Mouse (Mus musculus): ENCODE data around the gene Rdh11. TPM values are rescaled to one million over a fixed set of nuclear protein-coding genes. Genes with fewer than 3 reads are reported as not detected.

Rdh11 gene
- polyA plus RNA-seq, 1 experiment, result 15.5 TPM

DNA sequence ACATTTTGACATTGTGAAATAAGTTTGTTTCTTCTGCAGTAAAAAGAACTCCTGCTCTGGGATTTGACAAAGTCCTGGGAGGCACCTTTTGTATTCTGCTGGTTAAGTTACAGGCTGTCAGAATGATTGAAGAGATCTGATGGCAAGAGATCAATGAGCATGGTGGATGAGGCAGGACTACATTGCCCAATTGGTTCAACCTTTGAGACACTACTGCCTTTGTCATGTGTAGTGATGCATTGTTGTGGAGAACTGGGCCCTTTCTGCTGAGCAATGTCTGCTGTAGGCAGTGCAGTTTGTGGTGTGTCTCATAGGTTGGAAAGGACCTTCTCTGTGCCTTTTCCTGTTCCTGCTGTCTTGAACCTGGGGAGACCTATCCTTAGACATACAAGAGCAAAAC is 50.7 kb downstream of the Rdh11 start:
- DNase-seq (ENCODE audit: low read depth, low spot score), result no peak

DNA sequence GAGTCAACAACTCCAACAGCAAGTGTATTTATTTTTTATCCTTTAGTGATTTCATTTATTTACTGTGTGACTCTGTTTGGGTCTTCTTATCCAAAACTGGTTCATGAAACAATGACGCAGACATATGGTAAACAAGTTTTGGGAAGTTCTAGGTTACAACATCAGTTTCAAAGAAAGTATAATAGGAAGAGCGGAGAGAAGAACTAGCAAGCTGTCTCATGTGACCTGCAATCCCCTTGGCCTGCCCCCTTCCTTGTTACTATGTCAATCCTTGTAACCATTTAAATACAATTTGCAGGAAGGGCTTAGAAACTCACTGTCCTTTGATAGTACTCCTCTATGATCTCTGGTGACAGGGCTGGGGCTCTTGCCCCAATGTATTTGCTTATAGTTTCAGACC is 51.3 kb downstream of the Rdh11 start:
- no peak for DNase-seq (ENCODE audit: low read depth, low spot score)
- WGBS, result 82% methylated on average over 2 of the region's 2 CpGs

DNA sequence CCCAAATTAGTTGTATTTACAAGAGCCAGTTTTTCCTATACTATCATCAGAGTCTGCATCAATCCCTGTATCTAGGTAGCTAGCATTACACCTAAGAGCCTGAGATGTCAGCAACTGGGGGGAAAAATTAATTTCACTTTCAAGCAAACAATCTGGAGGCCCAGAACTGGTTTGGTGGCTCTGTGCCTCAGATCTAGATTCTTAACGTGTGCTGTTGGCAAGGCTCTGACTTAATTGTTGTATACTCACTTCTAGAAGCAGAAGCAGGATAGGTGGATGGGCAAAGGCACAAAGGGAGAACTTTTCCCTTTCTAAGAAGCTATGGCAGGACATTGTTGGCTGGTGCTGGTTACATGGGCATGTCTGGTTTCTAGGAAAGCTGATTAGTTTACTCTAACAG is 52.7 kb downstream of the Rdh11 start:
- 20% methylated on average over 1 of the region's 1 CpGs for WGBS
- DNase-seq (ENCODE audit: low read depth, low spot score), result no peak

- no peak for DNase-seq (ENCODE audit: low read depth, low spot score)
These were observed 53.1 kb downstream of the Rdh11 start for GRCm38 (mm10) chr12:79138999-79139398.

DNA sequence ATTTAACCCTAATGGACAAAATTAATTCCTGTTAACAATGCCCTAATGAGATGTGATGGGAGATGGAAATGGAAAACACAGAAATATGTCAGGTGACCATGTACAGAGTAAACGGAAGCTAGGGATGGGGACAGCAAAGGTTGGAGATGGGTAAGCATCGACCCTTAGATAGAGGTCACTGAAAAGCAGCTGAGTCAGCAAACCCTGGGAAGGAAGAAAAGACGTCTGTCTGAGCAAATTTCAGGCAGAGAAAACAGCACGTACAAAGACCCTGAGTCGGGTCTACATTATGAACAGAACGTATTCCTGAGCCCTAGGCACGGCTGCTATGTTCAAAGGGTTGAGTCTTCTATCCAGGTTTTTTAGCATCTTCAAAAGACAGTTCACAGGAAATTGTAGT is 55.1 kb downstream of the Rdh11 start:
- DNase-seq (ENCODE audit: low read depth, low spot score), result no peak
- WGBS, result 79% methylated on average over 7 of the region's 7 CpGs

DNA sequence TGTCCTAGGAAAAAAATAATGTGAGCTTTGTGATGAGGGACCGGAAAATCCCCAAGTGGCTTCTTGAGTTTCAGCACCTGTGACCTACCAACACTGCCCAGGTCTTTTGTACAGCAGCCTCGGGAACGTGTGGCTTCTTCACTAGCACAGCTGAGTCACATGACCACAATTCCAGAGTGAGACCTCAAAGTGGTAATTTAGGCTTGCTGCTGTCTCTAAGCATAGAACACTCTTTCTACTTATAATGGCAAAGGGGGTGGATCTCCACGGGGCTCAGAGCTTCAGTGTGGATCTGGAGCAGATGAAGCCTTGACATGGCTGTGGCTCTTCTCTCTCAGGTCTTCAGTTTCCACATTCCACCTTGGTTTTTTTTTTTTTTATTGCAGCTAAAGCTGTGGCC is 57.0 kb downstream of the Rdh11 start:
- 42% methylated on average over 4 of the region's 4 CpGs for WGBS
- no peak for DNase-seq (ENCODE audit: low read depth, low spot score)

DNA sequence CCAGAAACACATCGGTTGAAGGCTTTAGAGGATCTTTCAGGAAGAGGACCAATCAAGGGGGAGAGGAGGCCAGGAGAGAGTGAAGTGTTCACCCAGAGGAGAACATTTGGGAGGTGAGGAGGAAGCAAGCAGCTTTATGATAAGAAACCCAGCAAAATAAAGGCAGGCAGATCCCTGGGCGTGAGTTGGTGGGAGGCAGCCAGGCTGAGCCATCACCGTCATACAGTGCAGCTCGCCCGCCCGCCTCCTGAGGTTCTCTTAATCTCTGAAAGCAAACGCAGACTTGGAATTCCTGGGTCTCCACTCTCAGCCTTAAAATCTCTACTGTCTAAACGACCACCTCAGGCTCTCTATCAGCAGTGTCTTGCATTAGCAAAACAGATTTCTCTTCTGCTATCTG is 57.4 kb downstream of the Rdh11 start:
- 70% methylated on average over 8 of the region's 8 CpGs for WGBS
- no peak for DNase-seq (ENCODE audit: low read depth, low spot score)

- DNase-seq (ENCODE audit: low read depth, low spot score), result no peak
- 49% methylated on average over 5 of the region's 5 CpGs for WGBS
These were observed 60.2 kb downstream of the Rdh11 start for GRCm38 (mm10) chr12:79131706-79132460.

- no peak for DNase-seq (ENCODE audit: low read depth, low spot score)
- WGBS, result 7% methylated on average over 22 of the region's 22 CpGs
These were observed 60.9 kb downstream of the Rdh11 start for GRCm38 (mm10) chr12:79131178-79131675.

- peak; percentile 56 for DNase-seq (ENCODE audit: low read depth, low spot score)
- under 1% methylated on average over 47 of the region's 47 CpGs for WGBS
These were observed 61.6 kb downstream of the Rdh11 start, which contains the start of gene Arg2 for GRCm38 (mm10) chr12:79130299-79131177. Gene Arg2 (plus strand): TSS chr12:79130777.

Other genes starting within 250 kb of the Rdh11 start
- gene Tmem229b, start 184.7 kb downstream of the Rdh11 start, polyA plus RNA-seq (2012; rRNA removed), result 9.8 and 11.0 TPM in 2 replicates
- gene Plekhh1, start 163.1 kb downstream of the Rdh11 start, polyA plus RNA-seq (2012; rRNA removed), result 13.3 and 26.2 TPM in 2 replicates
- gene Pigh, start 102.6 kb downstream of the Rdh11 start, polyA plus RNA-seq (2012; rRNA removed), result 8.4 and 13.1 TPM in 2 replicates
- 38.4 and 151 TPM in 2 replicates for gene Arg2, start 61.5 kb downstream of the Rdh11 start, polyA plus RNA-seq (2012; rRNA removed)
- gene Vti1b, start 19.6 kb downstream of the Rdh11 start, polyA plus RNA-seq (2012; rRNA removed), result 32.9 and 42.3 TPM in 2 replicates
- 1.2 and 1.5 TPM in 2 replicates for gene Rdh12, start 16.6 kb upstream of the Rdh11 start, polyA plus RNA-seq (2012; rRNA removed)
- gene Zfyve26, start 104.0 kb upstream of the Rdh11 start, polyA plus RNA-seq (2012; rRNA removed), result 12.5 and 21.0 TPM in 2 replicates
- gene Rad51b, start 105.0 kb upstream of the Rdh11 start, polyA plus RNA-seq (2012; rRNA removed), result 1.3 and 1.7 TPM in 2 replicates

Measured in large intestine, adult 2 months (tissue).